Mouse (Mus musculus): ENCODE measurements around the gene Nek1. TPM values are rescaled to one million over a fixed set of nuclear protein-coding genes. Genes with fewer than 3 reads are reported as not detected.

The Nek1 gene
- total and polyA plus RNA-seq, 3 experiments, result 8.9 to 35.3 (median 15.6) TPM

GRCm38 (mm10) chr8:60974837-60975236 is 18.2 kb upstream of the Nek1 start:
- no peak for TF ChIP-seq MAX (IDR thresholded peaks at IDR 0.05; ENCODE audit: low read length)
- no peak for TF ChIP-seq HCFC1 (IDR thresholded peaks at IDR 0.05; ENCODE audit: low read depth, low read length)
- peak; percentile 34; the same call in 1 of the 2 replicates for TF ChIP-seq RCOR1 (IDR thresholded peaks at IDR 0.05; ENCODE audit: low read depth, low read length)
- no peak for TF ChIP-seq ZKSCAN1 (IDR thresholded peaks at IDR 0.05; ENCODE audit: low read depth, low read length)
- no peak for TF ChIP-seq POLR2AphosphoS2 (IDR thresholded peaks at IDR 0.05; ENCODE audit: low read length)
- no peak for TF ChIP-seq KAT2A (conservative IDR thresholded peaks at IDR 0.05; ENCODE audit: low read depth, low read length)
- TF ChIP-seq TBP (IDR thresholded peaks at IDR 0.05; ENCODE audit: low read depth, low read length), result no peak
- TF ChIP-seq ETS1 (IDR thresholded peaks at IDR 0.05; ENCODE audit: low read depth, low read length), result peak; percentile 80
- no peak for TF ChIP-seq CHD1 (IDR thresholded peaks at IDR 0.05; ENCODE audit: low read depth, low read length)
- peak; percentile 81; the same call in 1 of the 2 replicates for TF ChIP-seq MYC (IDR thresholded peaks at IDR 0.05; ENCODE audit: low read depth, low read length)
- no peak for TF ChIP-seq CHD2 (IDR thresholded peaks at IDR 0.05; ENCODE audit: low read length)
- TF ChIP-seq EP300 (IDR thresholded peaks at IDR 0.05; ENCODE audit: low read depth in 1 of 2, low read length in 2 of 2), result peak; percentile 72 to 75
- TF ChIP-seq SIN3A (IDR thresholded peaks at IDR 0.05; ENCODE audit: low read length), result peak; percentile 82
- TF ChIP-seq E2F4 (IDR thresholded peaks at IDR 0.05; ENCODE audit: borderline replicate concordance, low read depth, low read length), result no peak
- peak; percentile 89 for TF ChIP-seq TAL1 (IDR thresholded peaks at IDR 0.05; ENCODE audit: low read length)
- no peak for TF ChIP-seq POLR2AphosphoS5 (IDR thresholded peaks at IDR 0.05; ENCODE audit: borderline replicate concordance, low read depth, low read length)
- no peak for TF ChIP-seq ZMIZ1 (IDR thresholded peaks at IDR 0.05; ENCODE audit: low read depth, low read length)
- no peak for TF ChIP-seq SMC3 (IDR thresholded peaks at IDR 0.05; ENCODE audit: low read depth, low read length)
- no peak for TF ChIP-seq MEF2A (IDR thresholded peaks at IDR 0.05; ENCODE audit: extremely low read depth, insufficient replicate concordance, low read depth, low read length, poor library complexity, severe bottlenecking)
- no peak for TF ChIP-seq NRF1 (IDR thresholded peaks at IDR 0.05; ENCODE audit: insufficient read depth, low read depth, low read length, poor library complexity, severe bottlenecking)
- TF ChIP-seq ELF1 (IDR thresholded peaks at IDR 0.05; ENCODE audit: low read depth, low read length), result no peak
- peak; percentile 85; the same call in 1 of the 2 replicates for TF ChIP-seq BHLHE40 (IDR thresholded peaks at IDR 0.05; ENCODE audit: borderline replicate concordance, low read depth, low read length)
- peak; percentile 80 for TF ChIP-seq GATA1 (IDR thresholded peaks at IDR 0.05; ENCODE audit: low read depth, low read length)
- TF ChIP-seq JUND (IDR thresholded peaks at IDR 0.05; ENCODE audit: low read depth, low read length), result no peak
- no peak for TF ChIP-seq UBTF (IDR thresholded peaks at IDR 0.05; ENCODE audit: borderline replicate concordance, insufficient read depth, low read depth, low read length)
- no peak for TF ChIP-seq MYB (IDR thresholded peaks at IDR 0.05; ENCODE audit: low read depth, low read length)
- TF ChIP-seq POLR2A (IDR thresholded peaks at IDR 0.05; ENCODE audit: control insufficient read depth in 1 of 2, insufficient read depth in 1 of 2, low read depth in 1 of 2, low read length in 2 of 2, poor library complexity in 1 of 2), result no peak
- no peak for TF ChIP-seq ZNF384 (IDR thresholded peaks at IDR 0.05; ENCODE audit: low read depth, low read length)
- peak; percentile 79; the same call in 1 of the 2 replicates for TF ChIP-seq TCF12 (IDR thresholded peaks at IDR 0.05; ENCODE audit: low read depth, low read length)
- no peak for TF ChIP-seq GABPA (IDR thresholded peaks at IDR 0.05; ENCODE audit: low read depth, low read length)
- TF ChIP-seq MXI1 (IDR thresholded peaks at IDR 0.05; ENCODE audit: low read depth, low read length), result peak; percentile 88
- no peak for TF ChIP-seq USF1 (IDR thresholded peaks at IDR 0.05; ENCODE audit: low read depth, low read length)
- no peak for TF ChIP-seq MAZ (IDR thresholded peaks at IDR 0.05; ENCODE audit: low read depth, low read length)
- no peak overlapping the region for H3K9ac ChIP-seq (ENCODE audit: control insufficient read depth, low read depth, low read length, poor library complexity, severe bottlenecking)
- no peak overlapping the region; the same call in 1 of the 2 replicates for H3K27ac ChIP-seq (ENCODE audit: control insufficient read depth, low read depth, low read length)
- peak; percentile 67 for DNase-seq (ENCODE audit: low read depth, low spot score)
- H3K36me3 ChIP-seq (ENCODE audit: control insufficient read depth in 1 of 2, insufficient read depth in 2 of 2, low read length in 2 of 2), result peaks cover 0 to 75% of the 10 kb centered on the region in 2 experiments; a peak in 3 of 4 replicates
- no peak overlapping the region for H3K4me3 ChIP-seq (ENCODE audit: control insufficient read depth in 1 of 2, insufficient read depth in 1 of 2, low read depth in 2 of 2, low read length in 2 of 2)
- H3K79me2 ChIP-seq (ENCODE audit: control insufficient read depth, insufficient read depth, low read length, poor library complexity), result peaks cover 47% of the 10 kb centered on the region
- H3K4me1 ChIP-seq (ENCODE audit: control insufficient read depth in 1 of 2, insufficient read depth in 2 of 2, low read length in 2 of 2), result peaks cover 33 to 53% of the 10 kb centered on the region in 2 experiments
- H3K9me3 ChIP-seq (replicated peaks; ENCODE audit: insufficient read depth, low read length), result no peaks in the 10 kb centered on the region
- no peaks in the 10 kb centered on the region for H3K27me3 ChIP-seq (ENCODE audit: control insufficient read depth in 1 of 2, insufficient read depth in 2 of 2, low read length in 2 of 2)

Data from MEL (cell line).